Mouse (Mus musculus) 416B (cell line): ENCODE data around the gene Hoxb8.

Source experiments
- DNase-seq: peaks from one replicate; pipeline ENCODE4 v3.0.0; 2011; ENCODE audit warnings: low read depth

Hoxb8 gene

GRCm38 (mm10) chr11:96285771-96286738 is 4.3 kb downstream of the Hoxb8 start, which contains the start of gene Hoxb7:
Gene Hoxb7, plus strand, starts transcription at chr11:96286623.
- DNase-seq, result no peak

- no peak for DNase-seq
Measured at GRCm38 (mm10) chr11:96286739-96287385, 5.2 kb downstream of the Hoxb8 start.

GRCm38 (mm10) chr11:96287411-96287810 is 5.7 kb downstream of the Hoxb8 start:
- no peak for DNase-seq

- no peak for DNase-seq
Measured at GRCm38 (mm10) chr11:96288455-96289221, 6.9 kb downstream of the Hoxb8 start.

GRCm38 (mm10) chr11:96289293-96289692 is 7.6 kb downstream of the Hoxb8 start:
- DNase-seq, result no peak

- no peak for DNase-seq
Measured at GRCm38 (mm10) chr11:96289837-96290236, 8.1 kb downstream of the Hoxb8 start.

GRCm38 (mm10) chr11:96290705-96291355 is 9.1 kb downstream of the Hoxb8 start:
- DNase-seq, result no peak

- no peak for DNase-seq
Measured at GRCm38 (mm10) chr11:96291681-96292564, 10.2 kb downstream of the Hoxb8 start, which contains the start of gene Hoxb6. Gene Hoxb6, plus strand, starts transcription at chr11:96292476.

GRCm38 (mm10) chr11:96292565-96293301 is 11.0 kb downstream of the Hoxb8 start:
- no peak for DNase-seq

- no peak for DNase-seq
Measured at GRCm38 (mm10) chr11:96293302-96293921, 11.7 kb downstream of the Hoxb8 start.

GRCm38 (mm10) chr11:96294245-96295091 is 12.8 kb downstream of the Hoxb8 start:
- DNase-seq, result peak; percentile 69

GRCm38 (mm10) chr11:96295092-96295835 is 13.6 kb downstream of the Hoxb8 start:
- DNase-seq, result no peak

GRCm38 (mm10) chr11:96296997-96297396 is 15.3 kb downstream of the Hoxb8 start:
- DNase-seq, result no peak

- no peak for DNase-seq
Measured at GRCm38 (mm10) chr11:96297428-96297827, 15.7 kb downstream of the Hoxb8 start.

- no peak for DNase-seq
Measured at GRCm38 (mm10) chr11:96297968-96298635, 16.4 kb downstream of the Hoxb8 start.

GRCm38 (mm10) chr11:96298895-96299667 is 17.4 kb downstream of the Hoxb8 start:
- DNase-seq, result no peak
